Mouse (Mus musculus): Measurements from ENCODE around the gene Arpc2.

Gene Arpc2

GRCm38 (mm10) chr1:74235938-74236589, at the start of gene Arpc2:
Arpc2 (plus strand) TSS chr1:74236084.
- in situ Hi-C loops (cut with MboI; ENCODE audit: low pct_unique_long_range_greater_than_20kb in 1 of 2, low sequenced_read_pairs in 2 of 2, unreplicated experiment in 1 of 2): no loop called here

GRCm38 (mm10) chr1:74190471-74190870, 45.4 kb upstream of the Arpc2 start:
- in situ Hi-C loops (cut with MboI; ENCODE audit: low pct_unique_long_range_greater_than_20kb in 1 of 2, low sequenced_read_pairs in 2 of 2, unreplicated experiment in 1 of 2): loop anchor here in 1 of 2 experiments (10.0 kb wide), 1 partner anchor 286 kb away; no protein-coding TSS in a partner anchor

GRCm38 (mm10) chr1:74192711-74193110, 43.2 kb upstream of the Arpc2 start:
- in situ Hi-C loops (cut with MboI; ENCODE audit: low pct_unique_long_range_greater_than_20kb in 1 of 2, low sequenced_read_pairs in 2 of 2, unreplicated experiment in 1 of 2): loop anchor here in 1 of 2 experiments (10.0 kb wide), 1 partner anchor 288 kb away; no protein-coding TSS in a partner anchor

GRCm38 (mm10) chr1:74194445-74194844, 41.4 kb upstream of the Arpc2 start, which contains the start of gene Cxcr1:
Cxcr1 (minus strand) TSS chr1:74194631.
- in situ Hi-C loops (cut with MboI; ENCODE audit: low pct_unique_long_range_greater_than_20kb in 1 of 2, low sequenced_read_pairs in 2 of 2, unreplicated experiment in 1 of 2): loop anchor here in 1 of 2 experiments (10.0 kb wide), 1 partner anchor 290 kb away; no protein-coding TSS in a partner anchor

GRCm38 (mm10) chr1:74195961-74196360, 39.9 kb upstream of the Arpc2 start:
- in situ Hi-C loops (cut with MboI; ENCODE audit: low pct_unique_long_range_greater_than_20kb in 1 of 2, low sequenced_read_pairs in 2 of 2, unreplicated experiment in 1 of 2): loop anchor here in 1 of 2 experiments (10.0 kb wide), 1 partner anchor 291 kb away; no protein-coding TSS in a partner anchor

GRCm38 (mm10) chr1:74196621-74197419, 39.1 kb upstream of the Arpc2 start:
- in situ Hi-C loops (cut with MboI; ENCODE audit: low pct_unique_long_range_greater_than_20kb in 1 of 2, low sequenced_read_pairs in 2 of 2, unreplicated experiment in 1 of 2): loop anchor here in 1 of 2 experiments (10.0 kb wide), 1 partner anchor 292 kb away; no protein-coding TSS in a partner anchor

GRCm38 (mm10) chr1:74197726-74198470, 38.0 kb upstream of the Arpc2 start:
- in situ Hi-C loops (cut with MboI; ENCODE audit: low pct_unique_long_range_greater_than_20kb in 1 of 2, low sequenced_read_pairs in 2 of 2, unreplicated experiment in 1 of 2): loop anchor here in 1 of 2 experiments (10.0 kb wide), 1 partner anchor 293 kb away; no protein-coding TSS in a partner anchor

- in situ Hi-C loops (cut with MboI; ENCODE audit: low pct_unique_long_range_greater_than_20kb in 1 of 2, low sequenced_read_pairs in 2 of 2, unreplicated experiment in 1 of 2): loop anchor here in 1 of 2 experiments (10.0 kb wide), 1 partner anchor 294 kb away; no protein-coding TSS in a partner anchor
Measured at GRCm38 (mm10) chr1:74199046-74199445, 36.8 kb upstream of the Arpc2 start.

- in situ Hi-C loops (cut with MboI; ENCODE audit: low pct_unique_long_range_greater_than_20kb in 1 of 2, low sequenced_read_pairs in 2 of 2, unreplicated experiment in 1 of 2): loop anchor here in 1 of 2 experiments (10.0 kb wide), 1 partner anchor 184 kb away; no protein-coding TSS in a partner anchor
Measured at GRCm38 (mm10) chr1:74201048-74201844, 34.6 kb upstream of the Arpc2 start.

GRCm38 (mm10) chr1:74203457-74203856, 32.4 kb upstream of the Arpc2 start:
- in situ Hi-C loops (cut with MboI; ENCODE audit: low pct_unique_long_range_greater_than_20kb in 1 of 2, low sequenced_read_pairs in 2 of 2, unreplicated experiment in 1 of 2): loop anchor here in 1 of 2 experiments (10.0 kb wide), 1 partner anchor 181 kb away; no protein-coding TSS in a partner anchor

- in situ Hi-C loops (cut with MboI; ENCODE audit: low pct_unique_long_range_greater_than_20kb in 1 of 2, low sequenced_read_pairs in 2 of 2, unreplicated experiment in 1 of 2): loop anchor here in 1 of 2 experiments (10.0 kb wide), 1 partner anchor 179 kb away; no protein-coding TSS in a partner anchor
Measured at GRCm38 (mm10) chr1:74205881-74206280, 30.0 kb upstream of the Arpc2 start.

- in situ Hi-C loops (cut with MboI; ENCODE audit: low pct_unique_long_range_greater_than_20kb in 1 of 2, low sequenced_read_pairs in 2 of 2, unreplicated experiment in 1 of 2): loop anchor here in 1 of 2 experiments (10.0 kb wide), 1 partner anchor 178 kb away; no protein-coding TSS in a partner anchor
Measured at GRCm38 (mm10) chr1:74206642-74207041, 29.2 kb upstream of the Arpc2 start.

- in situ Hi-C loops (cut with MboI; ENCODE audit: low pct_unique_long_range_greater_than_20kb in 1 of 2, low sequenced_read_pairs in 2 of 2, unreplicated experiment in 1 of 2): loop anchor here in 1 of 2 experiments (10.0 kb wide), 1 partner anchor 177 kb away; no protein-coding TSS in a partner anchor
Measured at GRCm38 (mm10) chr1:74207906-74208305, 28.0 kb upstream of the Arpc2 start.

- in situ Hi-C loops (cut with MboI; ENCODE audit: low pct_unique_long_range_greater_than_20kb in 1 of 2, low sequenced_read_pairs in 2 of 2, unreplicated experiment in 1 of 2): loop anchor here in 1 of 2 experiments (10.0 kb wide), 1 partner anchor 176 kb away; no protein-coding TSS in a partner anchor
Measured at GRCm38 (mm10) chr1:74208941-74209340, 26.9 kb upstream of the Arpc2 start.

- in situ Hi-C loops (cut with MboI; ENCODE audit: low pct_unique_long_range_greater_than_20kb in 1 of 2, low sequenced_read_pairs in 2 of 2, unreplicated experiment in 1 of 2): no loop called here
Measured at GRCm38 (mm10) chr1:74219922-74220321, 16.0 kb upstream of the Arpc2 start.

- in situ Hi-C loops (cut with MboI; ENCODE audit: low pct_unique_long_range_greater_than_20kb in 1 of 2, low sequenced_read_pairs in 2 of 2, unreplicated experiment in 1 of 2): no loop called here
Measured at GRCm38 (mm10) chr1:74227317-74227716, 8.6 kb upstream of the Arpc2 start.

- in situ Hi-C loops (cut with MboI; ENCODE audit: low pct_unique_long_range_greater_than_20kb in 1 of 2, low sequenced_read_pairs in 2 of 2, unreplicated experiment in 1 of 2): no loop called here
Measured at GRCm38 (mm10) chr1:74229942-74230341, 5.9 kb upstream of the Arpc2 start.

All from mouse embryonic stem cell (cell line).